Mouse (Mus musculus) lung, embryonic 14.5 days (tissue): Measurements from ENCODE around the gene Gm10024. TPM values are rescaled to one million over a fixed set of nuclear protein-coding genes. Genes with fewer than 3 reads are reported as not detected.
"Not testable (repeated sequence)": the region's sequence is repeated elsewhere in the genome, so short reads cannot be mapped to it uniquely, and the experiment has no call there.

Experiments
- ATAC-seq: fragments of 200-750 bp; cut with Nextera tagmentation; 2 replicates; pipeline ENCODE4 v1.8.0; 2017; ENCODE audit warnings: mild to moderate bottlenecking, moderate TSS enrichment, moderate library complexity; ENCODE audit not compliant: insufficient read depth
- DNase-seq: peaks from one replicate; pipeline ENCODE4 v3.0.0-alpha.2; 2015
- H3K27ac ChIP-seq: fragments of 300-500 bp; sonication (generic); 2 replicates; pipeline ENCODE4 v1.5.1; 2014; ENCODE audit warnings: low read depth, mild to moderate bottlenecking, moderate library complexity
- H3K27me3 ChIP-seq: fragments of 300-500 bp; sonication (generic); 2 replicates; pipeline ENCODE4 v1.6.1; 2014; ENCODE audit warnings: low read length, control low read depth; ENCODE audit not compliant: insufficient read depth
- H3K36me3 ChIP-seq: fragments of 300-500 bp; sonication (generic); 2 replicates; pipeline ENCODE4 v1.6.1; 2014; ENCODE audit warnings: control low read depth; ENCODE audit not compliant: insufficient read depth
- H3K4me1 ChIP-seq: fragments of 300-500 bp; sonication (generic); 2 replicates; pipeline ENCODE4 v1.6.1; 2014; ENCODE audit warnings: antibody characterized with exemption, control low read depth; ENCODE audit not compliant: insufficient read depth
- H3K4me2 ChIP-seq: fragments of 300-500 bp; sonication (generic); 2 replicates; pipeline ENCODE4 v1.6.1; 2014; ENCODE audit warnings: mild to moderate bottlenecking
- H3K4me3 ChIP-seq: fragments of 300-500 bp; sonication (generic); 2 replicates; pipeline ENCODE4 v1.5.1; 2014; ENCODE audit warnings: low read depth, low read length
- H3K9ac ChIP-seq: fragments of 300-500 bp; sonication (generic); 2 replicates; pipeline ENCODE4 v1.6.1; 2014
- H3K9me3 ChIP-seq: fragments of 300-500 bp; sonication (generic); 2 replicates; pipeline ENCODE4 v1.6.1; 2016; ENCODE audit warnings: low read depth, low read length, control low read depth
- CTCF ChIP-seq: IDR thresholded peaks from 2 replicates; pipeline ENCODE4 v1.5.1; 2016; ENCODE audit warnings: antibody characterized with exemption, low read depth
- WGBS: fragments of 180-500 bp; shearing (Covaris S2); extraction: QIAGEN DNeasy Blood & Tissue Kit; methylation state at CpG from one replicate; pipeline ENCODE4 v1.1.7; 2014; 5-methylcytosine and 5-hydroxymethylcytosine counted together
- polyA plus RNA-seq: library from polyadenylated mRNA; unstranded; fragments of >200 nt; fragmentation: Nextera tagmentation; extraction: Ambion mirVana; gene quantifications from 2 replicates; pipeline ENCODE4 v1.2.1, GENCODE M21; 2014

Gm10024 gene
- polyA plus RNA-seq, 1 experiment from 2014 or later = not detected

- 0% methylated on average over 35 of the region's 35 CpGs for WGBS
- peaks cover 27% of the 10 kb centered on the region for H3K27me3 ChIP-seq
- no peak for ATAC-seq
Measured at GRCm38 (mm10) chr10:77677562-77677961, 33.7 kb upstream of the Gm10024 start.

GRCm38 (mm10) chr10:77682994-77683393, 28.3 kb upstream of the Gm10024 start:
- Histone ChIP-seq H3K9me3 (no peaks in the 10 kb centered on the region), H3K27ac (no peak overlapping the region), H3K27me3 (peaks cover 43% of the 10 kb centered on the region), H3K4me3 (no peak overlapping the region), H3K36me3 (no peaks in the 10 kb centered on the region), H3K9ac (no peak overlapping the region), H3K4me1 (no peaks in the 10 kb centered on the region), H3K4me2 (no peak overlapping the region)
- no peak for DNase-seq
- no peak for ATAC-seq
- WGBS = 66% methylated on average over 7 of the region's 7 CpGs
- no peak for TF ChIP-seq CTCF

More at GRCm38 (mm10) chr10:77677562-77677961, 33.7 kb upstream of the Gm10024 start:
- Histone ChIP-seq H3K9me3 (no peaks in the 10 kb centered on the region), H3K4me2 (peak overlapping the region; percentile 55), H3K36me3 (no peaks in the 10 kb centered on the region), H3K4me1 (no peaks in the 10 kb centered on the region), H3K4me3 (peak overlapping the region; percentile 27), H3K9ac (no peak overlapping the region), H3K27ac (no peak overlapping the region)
- peak; percentile 26 for DNase-seq
- TF ChIP-seq CTCF = no peak

- no peak for ATAC-seq
- H3K27ac ChIP-seq = no peak overlapping the region
- no peak for DNase-seq
- H3K4me1 ChIP-seq = no peaks in the 10 kb centered on the region
- peaks cover 40% of the 10 kb centered on the region for H3K27me3 ChIP-seq
- no peaks in the 10 kb centered on the region for H3K36me3 ChIP-seq
- no peak for TF ChIP-seq CTCF
- no peak overlapping the region for H3K9ac ChIP-seq
- H3K9me3 ChIP-seq = no peaks in the 10 kb centered on the region
- 30% methylated on average over 8 of the region's 8 CpGs for WGBS
- no peak overlapping the region for H3K4me3 ChIP-seq
- H3K4me2 ChIP-seq = no peak overlapping the region
Measured at GRCm38 (mm10) chr10:77684181-77684580, 27.1 kb upstream of the Gm10024 start.

GRCm38 (mm10) chr10:77685895-77686664, 25.2 kb upstream of the Gm10024 start, which contains the start of gene Tspear:
Gene Tspear (plus strand): TSS chr10:77686569.
- peak; percentile 24 for DNase-seq
- 3% methylated on average over 22 of the region's 22 CpGs for WGBS

GRCm38 (mm10) chr10:77687021-77687420, 24.2 kb upstream of the Gm10024 start:
- 17% methylated on average over 10 of the region's 10 CpGs for WGBS
- ATAC-seq = no peak
- H3K27ac ChIP-seq = no peak overlapping the region
- no peak for TF ChIP-seq CTCF
- no peaks in the 10 kb centered on the region for H3K36me3 ChIP-seq
- no peaks in the 10 kb centered on the region for H3K9me3 ChIP-seq
- H3K4me2 ChIP-seq = no peak overlapping the region
- no peaks in the 10 kb centered on the region for H3K4me1 ChIP-seq
- H3K9ac ChIP-seq = no peak overlapping the region
- DNase-seq = peak; percentile 16
- no peak overlapping the region for H3K4me3 ChIP-seq
- H3K27me3 ChIP-seq = peaks cover 34% of the 10 kb centered on the region

More at GRCm38 (mm10) chr10:77685895-77686664, 25.2 kb upstream of the Gm10024 start, which contains the start of gene Tspear:
- H3K4me1 ChIP-seq = no peaks in the 10 kb centered on the region
- H3K9ac ChIP-seq = no peak within 1 kb of the TSS; the same call in 1 of the 2 replicates
- peak within 1 kb of the TSS; percentile 18; the same call in 1 of the 2 replicates for H3K4me2 ChIP-seq
- ATAC-seq = no peak; the same call in 1 of the 2 replicates
- H3K4me3 ChIP-seq = no peak within 1 kb of the TSS
- H3K27ac ChIP-seq = no peak within 1 kb of the TSS
- no peaks in the 10 kb centered on the region for H3K36me3 ChIP-seq
- peaks cover 34% of the 10 kb centered on the region for H3K27me3 ChIP-seq
- no peaks in the 10 kb centered on the region for H3K9me3 ChIP-seq
- no peak for TF ChIP-seq CTCF

GRCm38 (mm10) chr10:77690356-77690807, 20.9 kb upstream of the Gm10024 start, which contains the start of gene Gm19402:
Gene Gm19402 (minus strand): TSS chr10:77690757.
- H3K4me3 ChIP-seq, H3K4me2 ChIP-seq, H3K36me3 ChIP-seq, H3K9ac ChIP-seq, H3K4me1 ChIP-seq, ATAC-seq, H3K9me3 ChIP-seq, H3K27ac ChIP-seq, DNase-seq: not testable (repeated sequence)
- H3K27me3 ChIP-seq = peaks cover 31% of the 10 kb centered on the region
- WGBS = 66% methylated on average over 3 of the region's 3 CpGs

- TF ChIP-seq CTCF = no peak
- Histone ChIP-seq H3K9ac (no peak within 1 kb of the TSS), H3K4me3 (no peak within 1 kb of the TSS), H3K36me3 (no peaks in the 10 kb centered on the region), H3K4me2 (no peak within 1 kb of the TSS), H3K27ac (no peak within 1 kb of the TSS), H3K9me3 (no peaks in the 10 kb centered on the region), H3K27me3 (no peaks in the 10 kb centered on the region), H3K4me1 (no peaks in the 10 kb centered on the region)
- ATAC-seq = no peak
- 34% methylated on average over 4 of the region's 4 CpGs for WGBS
- no peak for DNase-seq
Measured at GRCm38 (mm10) chr10:77697133-77697532, 14.1 kb upstream of the Gm10024 start, which contains the start of gene Gm9508. Gene Gm9508 (minus strand): TSS chr10:77697233.
